ENCODE assay signal across 8 mouse cellular contexts in genomic region chr8:126757951-126758757, GRCm38 (mm10).
A peak's percentile ranks its signal among the peaks of the same experiment; 100 is the strongest.
DNase-seq lines count a peak whose midpoint lies in the region; ATAC-seq lines count a peak whose summit lies in the region.
"Had no signal": no experiment of that assay in that cellular context is flagged by ENCODE, and none has a peak within 500 bp of the region (broad histone marks: within the 10 kb centered on the region; RNA-seq: fewer than 3 reads in every experiment).

No protein-coding gene starts in this region.

- no peak overlapping the region for H3K9ac ChIP-seq in heart, embryonic 12.5 days

- H3K4me1 ChIP-seq in heart, embryonic 12.5 days (replicated peaks), result peaks cover 15% of the 10 kb centered on the region

- no peaks in the 10 kb centered on the region for H3K36me3 ChIP-seq in heart, embryonic 12.5 days

- H3K4me2 ChIP-seq in heart, embryonic 12.5 days, result no peak overlapping the region

- no peaks in the 10 kb centered on the region for H3K27me3 ChIP-seq in heart, embryonic 12.5 days (replicated peaks)

- intact Hi-C loops in left cerebral cortex, postnatal 14 days (cut with DNase I), result loop anchor here (2.0 to 5.0 kb wide), 2 partner anchors 79 to 163 kb away; no protein-coding TSS in a partner anchor

- peak overlapping the region; percentile 49 for H3K27ac ChIP-seq in heart, embryonic 12.5 days (ENCODE audit: poor library complexity, severe bottlenecking)

- peak; percentile 99 for DNase-seq in 416B (ENCODE audit: low read depth)
- peak; percentile 28 to 41 for DNase-seq in CD8-positive naive resting alpha-beta T cell, adult 2 months (ENCODE audit: low read depth in 2 of 2, low spot score in 2 of 2)
- peak; percentile 45 to 77 for DNase-seq in left cerebral cortex, postnatal 14 days (ENCODE audit: low spot score in 2 of 2)
- peak; percentile 47 to 69 for DNase-seq in thymus, adult 18-20 months
- no peak for DNase-seq in c-Kit-positive CD71-positive TER-119-positive erythroid progenitor cells, embryonic 14.5 days (ENCODE audit: low spot score)

- H3K9me3 ChIP-seq in heart, embryonic 12.5 days (replicated peaks), result no peaks in the 10 kb centered on the region

- H3K4me3 ChIP-seq in heart, embryonic 12.5 days, result no peak overlapping the region
- H3K4me3 ChIP-seq: erythroblast, embryonic 14.5 days had no signal

- 57% methylated on average over 12 of the region's 12 CpGs for WGBS in heart, embryonic 12.5 days

- ATAC-seq in heart, embryonic 12.5 days (ENCODE audit: insufficient number of reproducible peaks, low FRiP score), result no peak
- ATAC-seq in megakaryocyte, adult 5-6 weeks (ENCODE audit: poor library complexity, severe bottlenecking), result peak; percentile 85
